Mouse (Mus musculus) brain, embryonic 18.5 days (tissue): ENCODE results near the gene Sowahb.

Experiments
- DNase-seq: peaks from one replicate; pipeline ENCODE4 v3.0.0-alpha.2; 2012; ENCODE audit warnings: low read depth, low spot score

Sowahb gene

DNA sequence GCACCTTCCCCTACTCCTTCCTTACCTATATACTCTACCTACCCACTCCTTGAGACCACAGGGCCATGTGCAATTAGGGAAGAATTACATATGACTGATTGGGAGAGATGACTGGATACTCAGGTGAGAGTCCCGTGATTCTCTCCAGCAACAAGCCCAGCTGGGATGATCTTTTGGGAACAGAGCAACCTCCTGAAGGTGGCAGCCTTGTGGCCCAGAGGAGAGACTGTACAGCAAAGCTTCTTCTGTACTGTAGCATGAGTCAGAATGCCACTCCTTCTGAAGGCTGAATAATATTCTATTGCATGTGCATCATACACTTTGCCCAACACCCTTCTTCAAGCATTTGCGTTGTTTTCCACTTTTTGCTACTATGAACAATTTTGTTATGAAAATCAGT, 42.2 kb downstream of the Sowahb start:
- no peak for DNase-seq

GRCm38 (mm10) chr5:93000774-93001757, 43.8 kb downstream of the Sowahb start:
- DNase-seq = no peak

DNA sequence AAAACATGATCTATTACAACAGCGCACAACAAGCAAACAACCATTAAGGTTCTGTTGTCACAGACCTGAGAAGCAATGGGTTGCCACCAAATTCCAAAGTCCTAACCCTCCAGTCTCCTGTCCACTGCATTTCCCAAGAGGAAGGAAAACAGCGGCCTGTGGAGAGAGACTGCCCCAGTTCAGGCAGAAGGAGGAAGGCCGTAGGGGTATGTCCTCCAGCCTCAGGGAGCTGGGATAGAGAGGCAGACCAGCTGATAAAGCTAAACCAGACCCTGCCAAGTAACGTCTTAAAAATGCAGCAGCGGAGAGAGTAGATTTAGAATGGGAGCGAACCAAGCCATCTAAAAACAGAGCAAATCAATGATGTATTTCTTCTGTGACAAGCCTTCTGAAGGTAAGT, 44.8 kb downstream of the Sowahb start:
- DNase-seq = no peak

- no peak for DNase-seq
Observed at GRCm38 (mm10) chr5:92998494-92999016, 46.3 kb downstream of the Sowahb start.

- no peak for DNase-seq
Observed at GRCm38 (mm10) chr5:92997428-92998120, 47.2 kb downstream of the Sowahb start.

GRCm38 (mm10) chr5:92994861-92995260, 50.0 kb downstream of the Sowahb start:
- DNase-seq = no peak

DNA sequence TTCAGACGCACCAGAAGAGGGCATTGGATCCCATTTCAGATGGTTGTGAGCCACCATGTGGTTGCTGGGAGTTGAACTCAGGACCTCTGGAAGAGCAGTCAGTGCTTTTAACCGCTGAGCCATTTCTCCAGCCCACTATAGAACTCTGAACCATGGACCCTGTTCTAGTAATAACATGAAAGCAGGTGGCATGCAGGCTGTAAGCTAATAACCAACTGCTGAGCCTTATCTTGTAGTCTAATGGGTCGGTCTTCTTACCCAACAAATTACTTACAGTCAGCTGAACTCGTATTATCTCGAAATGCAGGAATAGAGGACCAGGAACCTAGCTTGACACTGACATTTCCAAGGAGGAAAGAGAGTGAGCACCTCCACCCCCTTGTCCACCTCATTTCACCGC, 50.5 kb downstream of the Sowahb start:
- DNase-seq = no peak

GRCm38 (mm10) chr5:92992106-92992505, 52.7 kb downstream of the Sowahb start:
- no peak for DNase-seq
